Mouse (Mus musculus): ENCODE measurements around the gene Agtr1b. TPM values are rescaled to one million over a fixed set of nuclear protein-coding genes. Genes with fewer than 3 reads are reported as not detected.

Gene Agtr1b
- not detected for total RNA-seq (2023)

GRCm38 (mm10) chr3:20366558-20367522, at the start of gene Agtr1b:
Agtr1b (minus strand) TSS chr3:20367177.

GRCm38 (mm10) chr3:20275633-20276032, 91.3 kb downstream of the Agtr1b start, which contains the start of gene Cpb1:
Cpb1 (minus strand) TSS chr3:20275733.

Other genes with a start within 250 kb of the Agtr1b start
- gene Gyg, start 211.9 kb downstream of the Agtr1b start, total RNA-seq (2023): 23.2 TPM
- 0.67 TPM for gene Cpa3, start 125.0 kb downstream of the Agtr1b start, total RNA-seq (2023)
- not detected for gene Cpb1, start 91.4 kb downstream of the Agtr1b start, total RNA-seq (2023)

Measured in CD4-positive naive resting alpha-beta T cell, adult 76 days (primary cell).